ENCODE assay signal across 8 mouse cellular contexts in the genomic region with DNA sequence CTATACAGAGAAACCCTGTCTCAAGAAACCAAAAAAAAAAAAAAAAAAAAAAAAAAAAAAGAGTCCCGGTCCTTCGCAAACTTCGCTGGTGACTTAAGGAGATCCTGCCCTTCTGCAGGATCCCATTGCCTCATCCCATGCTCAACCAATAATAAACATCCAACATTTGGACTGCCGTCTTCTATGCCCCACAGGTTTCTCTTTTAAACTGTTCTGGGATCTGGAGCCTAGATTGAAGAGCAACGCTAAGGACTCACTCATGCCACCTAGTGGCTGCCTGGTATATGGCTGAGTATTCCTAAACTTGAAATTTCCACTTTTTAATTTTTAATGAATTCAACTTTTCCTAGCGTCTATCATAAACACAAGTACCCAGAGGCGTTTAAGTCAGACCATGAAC. TPM values are rescaled to one million over a fixed set of nuclear protein-coding genes. Genes with fewer than 3 reads are reported as not detected.
A peak's percentile ranks its signal among the peaks of the same experiment; 100 is the strongest.
DNase-seq lines count a peak whose midpoint lies in the region; ATAC-seq and TF ChIP-seq lines count a peak whose summit lies in the region.

No protein-coding gene starts in this region.

- no peaks in the 10 kb centered on the region for H3K27me3 ChIP-seq in thymus, adult 2 months (ENCODE audit: control insufficient read depth, insufficient read depth, low read length)
- no peaks in the 10 kb centered on the region for H3K27me3 ChIP-seq in erythroblast, embryonic 14.5 days (ENCODE audit: control insufficient read depth)
- H3K27me3 ChIP-seq in hindbrain, embryonic 15.5 days = no peaks in the 10 kb centered on the region
- no peaks in the 10 kb centered on the region for H3K27me3 ChIP-seq in limb, embryonic 12.5 days
- no peaks in the 10 kb centered on the region for H3K27me3 ChIP-seq in midbrain, postnatal 0 days (ENCODE audit: insufficient read depth, low read length)

- 5% methylated on average over 7 of the region's 7 CpGs for WGBS in thymus, adult 2 months
- WGBS in hindbrain, embryonic 15.5 days = 8% methylated on average over 7 of the region's 7 CpGs
- 18% methylated on average over 7 of the region's 7 CpGs for WGBS in limb, embryonic 12.5 days
- WGBS in midbrain, postnatal 0 days = 17% methylated on average over 7 of the region's 7 CpGs

- TF ChIP-seq CTCF in thymus, adult 2 months (IDR thresholded peaks at IDR 0.05; ENCODE audit: borderline replicate concordance, control insufficient read depth, extremely low read depth, insufficient read depth, low read length, poor library complexity) = no peak
- peak; percentile 92 for TF ChIP-seq CTCF in midbrain, postnatal 0 days (IDR thresholded peaks at IDR 0.05)

- ATAC-seq in hindbrain, embryonic 15.5 days (ENCODE audit: low FRiP score, low read depth) = no peak; the same call in 1 of the 2 replicates
- ATAC-seq in limb, embryonic 12.5 days (ENCODE audit: insufficient number of reproducible peaks, insufficient read depth, low FRiP score, low TSS enrichment, low read depth) = no peak
- no peak for ATAC-seq in midbrain, postnatal 0 days (ENCODE audit: low FRiP score)

- no peaks in the 10 kb centered on the region for H3K36me3 ChIP-seq in thymus, adult 2 months (ENCODE audit: control insufficient read depth, insufficient read depth, low read length)
- H3K36me3 ChIP-seq in erythroblast, embryonic 14.5 days (ENCODE audit: control insufficient read depth) = no peaks in the 10 kb centered on the region
- no peaks in the 10 kb centered on the region for H3K36me3 ChIP-seq in hindbrain, embryonic 15.5 days
- no peaks in the 10 kb centered on the region for H3K36me3 ChIP-seq in limb, embryonic 12.5 days
- H3K36me3 ChIP-seq in midbrain, postnatal 0 days (ENCODE audit: insufficient read depth, low read length) = no peaks in the 10 kb centered on the region

- peak overlapping the region; percentile 33; the same call in 1 of the 2 replicates for H3K4me2 ChIP-seq in hindbrain, embryonic 15.5 days
- peak overlapping the region; percentile 19; the same call in 1 of the 2 replicates for H3K4me2 ChIP-seq in limb, embryonic 12.5 days
- H3K4me2 ChIP-seq in midbrain, postnatal 0 days (ENCODE audit: low read depth, low read length, poor library complexity, severe bottlenecking) = 0 out of 2 replicates have a peak overlapping the region, but pooled peaks have one; percentile 24

- no peak overlapping the region for H3K27ac ChIP-seq in thymus, adult 2 months (ENCODE audit: control insufficient read depth, insufficient read depth, low read length)
- H3K27ac ChIP-seq in hindbrain, embryonic 15.5 days (replicated peaks) = no peak overlapping the region
- no peak overlapping the region for H3K27ac ChIP-seq in limb, embryonic 12.5 days
- H3K27ac ChIP-seq in midbrain, postnatal 0 days (ENCODE audit: low read depth, low read length) = no peak overlapping the region

- H3K9me3 ChIP-seq in erythroblast, embryonic 14.5 days (ENCODE audit: control insufficient read depth, low read length) = no peaks in the 10 kb centered on the region
- no peaks in the 10 kb centered on the region for H3K9me3 ChIP-seq in hindbrain, embryonic 15.5 days
- H3K9me3 ChIP-seq in limb, embryonic 12.5 days = no peaks in the 10 kb centered on the region
- H3K9me3 ChIP-seq in midbrain, postnatal 0 days (ENCODE audit: low read length) = no peaks in the 10 kb centered on the region

- DNase-seq in thymus, adult 2 months = peak; percentile 54
- no peak for DNase-seq in thymus, adult 18-20 months
- DNase-seq in brain, adult 2 months (ENCODE audit: low read depth, low spot score) = peak; percentile 80
- DNase-seq in midbrain, postnatal 0 days (ENCODE audit: low spot score) = peak; percentile 78
- DNase-seq in thymus, postnatal 4 days = peak; percentile 85

- H3K4me1 ChIP-seq in thymus, adult 2 months (replicated peaks; ENCODE audit: control insufficient read depth, insufficient read depth, low read length) = peaks cover 5% of the 10 kb centered on the region; the same call in 1 of the 2 replicates
- peaks cover 4% of the 10 kb centered on the region for H3K4me1 ChIP-seq in erythroblast, embryonic 14.5 days (ENCODE audit: control insufficient read depth)
- H3K4me1 ChIP-seq in hindbrain, embryonic 15.5 days (replicated peaks) = no peaks in the 10 kb centered on the region
- H3K4me1 ChIP-seq in limb, embryonic 12.5 days (replicated peaks) = no peaks in the 10 kb centered on the region
- no peaks in the 10 kb centered on the region for H3K4me1 ChIP-seq in midbrain, postnatal 0 days (ENCODE audit: insufficient read depth, low read length)

- no peak overlapping the region for H3K4me3 ChIP-seq in thymus, adult 2 months (ENCODE audit: control insufficient read depth, insufficient read depth, low read length)
- peak overlapping the region; percentile 37 for H3K4me3 ChIP-seq in erythroblast, embryonic 14.5 days (replicated peaks)
- H3K4me3 ChIP-seq in hindbrain, embryonic 15.5 days = no peak overlapping the region
- no peak overlapping the region for H3K4me3 ChIP-seq in limb, embryonic 12.5 days (replicated peaks)
- no peak overlapping the region for H3K4me3 ChIP-seq in midbrain, postnatal 0 days (ENCODE audit: low read depth, low read length)

- no peak for TF ChIP-seq POLR2A in thymus, adult 2 months (IDR thresholded peaks at IDR 0.05; ENCODE audit: control insufficient read depth, extremely low read depth, insufficient read depth, low read length, poor library complexity)

- H3K9ac ChIP-seq in hindbrain, embryonic 15.5 days = no peak overlapping the region
- H3K9ac ChIP-seq in limb, embryonic 12.5 days (replicated peaks) = no peak overlapping the region
- H3K9ac ChIP-seq in midbrain, postnatal 0 days (replicated peaks; ENCODE audit: low read length, poor library complexity, severe bottlenecking) = no peak overlapping the region

RNA-seq across cellular contexts. Expression of a gene that starts 23.1 kb away (rescaled TPM):
- polyA plus RNA-seq in thymus, adult 2 months (2012; rRNA removed) = 2.8 and 3.2 TPM in 2 replicates
- not detected in 2 replicates for polyA plus RNA-seq in erythroblast, embryonic 14.5 days (2012)
- polyA plus RNA-seq in hindbrain, embryonic 15.5 days (2015; fragmentation: Nextera tagmentation; extraction: Ambion mirVana) = 0.22 and 0.25 TPM in 2 replicates
- not detected in 2 replicates for polyA plus RNA-seq in limb, embryonic 12.5 days (2016; fragmentation: Nextera tagmentation; extraction: Ambion mirVana)
- total RNA-seq in midbrain, postnatal 0 days (2014; rRNA removed) = 1.5 TPM in 1 of 2 replicates, not detected in the other
- polyA plus RNA-seq in midbrain, postnatal 0 days (2015; fragmentation: Nextera tagmentation; extraction: Ambion mirVana) = not detected in 2 replicates

Comparison
In these comparisons a context has a peak if more than half of its experiments do, and no peak if none do; other contexts are left out.
1. DNase-seq: peak in thymus, adult 2 months (single experiment), brain, adult 2 months (single experiment), midbrain, postnatal 0 days (single experiment) and thymus, postnatal 4 days (single experiment); none in thymus, adult 18-20 months (0 of 2).
2. Peak in every context shown above with its lines, with median percentiles within 50 percentile points of each other: H3K4me2 ChIP-seq.